Mouse (Mus musculus): Measurements from ENCODE around the gene Ipcef1. TPM values are rescaled to one million over a fixed set of nuclear protein-coding genes. Genes with fewer than 3 reads are reported as not detected.
"Not testable (repeated sequence)": the region's sequence is repeated elsewhere in the genome, so short reads cannot be mapped to it uniquely, and the experiment has no call there.

Gene Ipcef1
- total RNA-seq, 2 experiments from 2014 or later: 0.17 to 0.31 TPM

DNA sequence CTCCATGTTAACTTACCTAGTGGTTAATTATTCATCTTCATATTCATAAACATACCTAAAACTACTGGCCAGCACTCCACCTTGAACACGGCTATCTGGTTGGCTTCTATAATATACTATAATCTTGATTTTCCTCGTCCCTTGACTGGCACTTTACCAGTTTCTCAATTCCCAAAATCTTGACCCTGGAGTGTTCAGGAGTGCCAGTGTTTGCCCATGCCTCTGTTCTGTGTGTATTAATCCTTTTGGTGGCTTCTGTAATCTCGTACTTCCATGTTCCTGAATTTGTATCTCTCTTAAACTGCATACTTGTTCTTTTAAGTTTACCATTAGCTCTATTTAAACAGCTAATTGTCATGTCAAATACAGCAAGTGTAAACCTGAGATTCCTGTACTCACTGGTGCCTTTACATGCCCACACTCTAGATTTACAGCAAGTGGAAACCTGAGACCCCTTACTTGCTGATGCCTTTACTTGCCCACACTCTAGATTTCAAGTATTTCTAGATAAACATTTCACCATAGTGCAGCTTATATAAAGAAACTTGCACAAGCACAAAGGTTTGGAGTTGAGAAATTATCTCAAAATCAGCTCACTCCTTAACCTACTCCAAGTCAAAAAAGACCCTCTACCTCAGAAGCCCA lies 155.5 kb downstream of the Ipcef1 start:
- DNase-seq: no peak
- intact Hi-C loops (cut with DNase I): no loop called here

DNA sequence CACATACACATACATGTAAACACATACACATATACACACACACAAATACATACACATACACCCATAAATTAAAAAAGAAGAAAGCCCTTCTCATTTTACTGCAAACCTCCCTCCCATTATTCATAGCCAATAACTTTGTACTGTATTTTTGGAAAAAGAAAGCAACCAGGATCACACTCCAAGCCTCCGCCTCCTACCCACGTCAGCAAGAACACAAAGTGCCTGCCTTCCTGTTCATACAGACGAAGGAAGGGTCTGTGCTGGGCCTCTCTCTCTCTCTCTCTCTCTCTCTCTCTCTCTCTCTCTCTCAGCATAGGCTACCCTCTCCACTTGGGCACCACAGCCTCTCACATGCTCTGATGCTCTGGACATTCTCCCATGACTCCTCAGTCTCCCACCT lies 156.5 kb downstream of the Ipcef1 start:
- DNase-seq: no peak
- intact Hi-C loops (cut with DNase I): no loop called here

- no peak for DNase-seq
- intact Hi-C loops (cut with DNase I): no loop called here
These were observed 161.8 kb downstream of the Ipcef1 start for GRCm38 (mm10) chr10:6890348-6891009.

DNA sequence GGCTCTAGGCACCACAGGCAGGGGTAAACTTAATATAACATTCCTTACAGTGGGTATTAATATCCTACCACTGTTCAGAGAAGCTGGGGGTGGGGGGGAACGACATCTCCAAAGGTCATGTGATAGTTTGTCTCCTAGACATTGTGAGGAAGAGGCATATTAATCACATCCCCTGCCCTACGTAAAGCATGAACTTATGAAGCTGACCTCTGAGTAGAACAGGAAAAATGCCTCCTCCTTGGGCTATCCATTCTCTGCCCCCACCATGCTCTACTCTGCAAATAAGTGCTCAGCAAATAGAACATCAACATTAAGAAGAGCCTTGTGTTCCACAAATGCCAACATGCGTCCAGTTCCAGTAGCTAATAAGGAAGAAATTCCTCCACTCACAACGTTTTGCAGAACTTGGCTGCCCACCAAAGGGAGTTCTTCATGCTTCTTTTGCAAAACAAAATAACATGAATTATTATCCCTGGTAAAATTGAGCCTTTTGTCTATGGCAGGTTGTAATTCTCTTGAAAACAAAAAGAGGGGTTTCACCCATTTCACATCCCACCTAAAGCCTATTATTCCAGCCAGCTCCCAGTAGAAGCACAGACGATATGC lies 162.5 kb downstream of the Ipcef1 start:
- peak in 1 of 2 experiments; percentile 8 for DNase-seq
- intact Hi-C loops (cut with DNase I): loop anchor here (5.0 to 10.0 kb wide), 3 partner anchors 125 to 325 kb away; partner anchors contain the start of gene Cnksr3

DNA sequence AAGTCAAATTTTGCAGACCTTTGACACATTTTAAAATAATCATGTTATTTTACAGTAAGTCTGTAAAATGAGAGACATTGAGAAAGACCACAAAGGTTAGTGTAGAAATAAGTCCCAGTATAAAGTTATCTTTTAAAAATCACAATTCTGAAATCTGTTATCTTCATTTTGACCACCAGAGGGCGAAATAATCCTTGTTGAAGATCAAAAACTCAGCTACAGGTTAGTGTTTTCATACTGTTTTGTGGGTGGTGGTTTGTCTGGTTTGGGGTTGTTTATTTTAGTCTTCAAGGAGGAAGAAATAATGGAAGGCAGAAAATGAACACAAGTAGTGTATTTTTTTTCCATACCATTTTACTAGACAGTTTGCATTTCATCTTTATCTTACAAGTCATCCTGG lies 166.8 kb downstream of the Ipcef1 start:
- DNase-seq: peak in 1 of 2 experiments; percentile 25
- intact Hi-C loops (cut with DNase I): loop anchor here (2.0 to 10.0 kb wide), 4 partner anchors 129 to 329 kb away; partner anchors contain the start of gene Cnksr3

- DNase-seq: not testable (repeated sequence)
- intact Hi-C loops (cut with DNase I): loop anchor here (10.0 kb wide), 2 partner anchors 133 to 333 kb away; partner anchors contain the start of gene Cnksr3
These were observed 170.2 kb downstream of the Ipcef1 start for GRCm38 (mm10) chr10:6882041-6882440.

- intact Hi-C loops (cut with DNase I): no loop called here
These were observed 173.9 kb downstream of the Ipcef1 start for GRCm38 (mm10) chr10:6878276-6878881.

DNA sequence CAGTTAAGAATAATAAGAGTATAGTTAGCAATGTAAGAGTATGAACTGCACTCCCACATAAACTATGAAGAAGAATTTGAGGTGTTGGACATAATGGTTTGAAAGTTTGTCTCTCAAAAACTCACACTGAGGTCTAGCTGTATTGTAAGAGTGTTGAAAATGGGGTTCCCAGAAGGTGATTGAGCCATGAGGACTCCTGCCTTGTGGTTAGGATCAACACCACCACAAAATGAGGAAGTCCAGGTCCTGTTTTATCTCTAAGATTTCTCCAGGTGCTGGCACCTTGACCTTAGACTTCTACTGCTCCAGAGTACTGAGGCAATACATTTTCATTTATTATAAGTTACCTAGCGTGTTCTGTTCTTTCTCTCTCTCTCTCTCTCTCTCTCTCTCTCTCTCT lies 178.4 kb downstream of the Ipcef1 start:
- DNase-seq: no peak
- intact Hi-C loops (cut with DNase I): no loop called here

More at GRCm38 (mm10) chr10:6878276-6878881, 173.9 kb downstream of the Ipcef1 start:
- DNase-seq: no peak

DNA sequence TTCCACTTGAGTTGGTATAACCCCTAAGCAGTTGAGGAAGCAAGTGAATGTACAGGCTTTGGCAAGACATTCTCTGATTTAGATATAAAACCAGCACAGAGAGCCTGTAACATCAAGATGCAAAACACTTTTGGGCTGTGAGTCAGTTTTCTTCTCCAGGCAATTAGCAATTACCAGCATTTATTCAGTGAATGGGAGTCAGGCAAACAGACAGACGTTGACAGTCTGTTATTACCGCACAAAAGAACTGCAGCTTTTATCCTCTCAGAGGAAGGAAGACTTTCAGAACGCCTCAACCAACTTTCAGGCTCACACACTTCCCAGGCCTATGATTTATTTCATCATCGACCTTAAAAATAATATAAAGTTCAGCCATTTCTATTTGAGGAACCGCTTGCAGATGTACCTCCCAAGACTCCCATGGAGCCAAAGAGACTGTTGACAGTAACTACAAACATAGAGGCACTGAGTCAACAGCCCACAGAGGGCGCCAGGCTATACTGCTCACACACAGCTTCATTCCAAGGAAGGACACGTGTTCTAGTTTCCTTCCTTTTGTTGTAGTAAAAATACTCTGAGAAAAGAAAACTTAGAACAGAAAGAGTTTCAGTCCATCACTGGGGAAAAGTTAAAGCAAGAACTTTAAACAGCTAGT lies 180.7 kb downstream of the Ipcef1 start:
- no peak for DNase-seq
- intact Hi-C loops (cut with DNase I): no loop called here

GRCm38 (mm10) chr10:6855812-6856211 lies 196.5 kb downstream of the Ipcef1 start:
- DNase-seq: no peak
- intact Hi-C loops (cut with DNase I): no loop called here

DNA sequence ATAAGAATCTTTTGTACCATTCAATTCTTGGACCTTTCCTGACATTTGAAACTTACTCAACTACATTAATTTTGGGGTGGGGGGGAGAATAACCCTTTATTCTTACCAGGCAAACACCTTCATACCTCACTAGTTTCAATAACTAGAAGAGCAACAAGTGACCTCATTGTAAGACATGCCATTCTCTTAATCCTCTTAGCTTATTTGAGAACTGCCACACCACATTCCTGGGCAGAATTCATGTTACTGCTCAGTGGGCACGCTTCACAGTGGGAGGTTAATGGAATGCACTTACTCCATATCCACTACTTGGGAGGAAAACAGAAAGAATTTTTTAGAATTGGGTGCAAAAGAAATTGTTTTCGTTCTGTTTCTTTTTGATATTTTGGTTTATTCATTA lies 203.4 kb downstream of the Ipcef1 start:
- intact Hi-C loops (cut with DNase I): no loop called here
- no peak for DNase-seq

GRCm38 (mm10) chr10:6848162-6848754 lies 204.0 kb downstream of the Ipcef1 start:
- no peak for DNase-seq
- intact Hi-C loops (cut with DNase I): no loop called here

GRCm38 (mm10) chr10:6846283-6846682 lies 206.0 kb downstream of the Ipcef1 start:
- DNase-seq: no peak
- intact Hi-C loops (cut with DNase I): no loop called here

DNA sequence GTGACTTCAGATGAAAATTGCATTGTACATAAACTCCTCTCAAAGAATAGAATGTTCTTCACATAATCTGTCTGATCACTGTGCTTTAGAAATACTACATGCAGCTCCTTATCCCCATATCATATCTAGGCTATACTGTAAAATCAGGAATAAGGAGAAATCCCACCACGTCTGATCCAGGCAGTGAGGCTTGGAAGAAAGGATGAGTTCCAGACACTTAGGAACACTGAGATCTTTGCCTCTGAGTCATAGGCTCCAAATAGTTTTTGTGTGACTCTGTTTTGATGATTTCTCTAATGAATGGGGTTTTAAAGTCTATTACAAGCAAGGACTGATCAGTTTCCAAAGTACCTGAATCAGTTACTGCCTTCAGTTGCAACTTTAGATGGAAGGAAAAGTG lies 210.1 kb downstream of the Ipcef1 start:
- DNase-seq: no peak
- intact Hi-C loops (cut with DNase I): no loop called here

Other genes starting within 250 kb of the Ipcef1 start
- gene Cnksr3, start 159.8 kb upstream of the Ipcef1 start, total RNA-seq (2021): 10 to 100 TPM; 24.4 to 26.3 TPM